Mouse (Mus musculus): ENCODE data around the gene Wdr63. TPM values are rescaled to one million over a fixed set of nuclear protein-coding genes. Genes with fewer than 3 reads are reported as not detected.

Gene Wdr63
- total RNA-seq, 2 experiments from 2014 or later = 0.74 to 0.82 TPM

DNA sequence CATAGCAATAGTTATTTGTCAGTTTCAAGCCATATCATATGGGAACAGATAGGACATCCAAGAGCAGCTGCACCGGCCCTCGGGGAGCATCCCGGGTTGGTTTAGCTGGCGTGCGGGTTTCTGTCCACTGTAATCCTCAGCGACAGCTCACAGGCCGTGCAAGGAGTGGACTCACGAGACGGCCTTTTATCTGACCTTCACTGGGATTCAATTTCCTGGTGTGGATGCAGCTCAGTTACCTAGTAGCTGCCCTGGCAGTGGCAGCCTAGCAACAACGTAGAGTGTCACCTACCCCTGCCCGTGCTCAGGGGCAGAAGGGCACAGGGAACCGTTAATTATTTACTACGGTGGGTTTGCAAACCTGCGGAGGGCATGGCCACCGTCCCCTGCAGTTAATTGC lies 70.0 kb downstream of the Wdr63 start:
- DNase-seq (ENCODE audit: low spot score in 2 of 2) = no peak
- Histone ChIP-seq H3K27ac (no peak overlapping the region), H3K4me3 (no peak overlapping the region)
- no peak for TF ChIP-seq CTCF (conservative IDR thresholded peaks at IDR 0.05)

DNA sequence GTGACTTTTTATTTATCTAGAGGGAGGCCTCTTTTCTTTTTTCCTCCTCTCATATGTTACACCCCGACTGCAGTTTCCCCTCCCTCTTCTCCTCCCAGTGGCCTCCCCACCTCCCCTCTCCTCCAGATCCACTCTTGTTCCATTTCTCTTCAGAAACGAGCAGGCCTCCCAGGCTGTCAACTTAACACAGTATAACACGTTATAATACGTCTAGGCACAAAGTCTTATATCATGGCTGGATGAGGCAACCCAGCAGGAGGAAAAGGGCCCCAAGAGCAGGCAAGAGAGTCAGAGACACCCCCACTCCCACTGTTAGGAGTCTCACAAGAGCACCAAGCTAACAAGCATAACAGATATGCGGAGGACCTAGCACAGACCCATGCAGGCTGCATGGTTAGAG lies 75.0 kb downstream of the Wdr63 start:
- DNase-seq (ENCODE audit: low spot score in 2 of 2) = no peak
- H3K27ac ChIP-seq = no peak overlapping the region
- H3K4me3 ChIP-seq = no peak overlapping the region
- no peak for TF ChIP-seq CTCF (conservative IDR thresholded peaks at IDR 0.05)

DNA sequence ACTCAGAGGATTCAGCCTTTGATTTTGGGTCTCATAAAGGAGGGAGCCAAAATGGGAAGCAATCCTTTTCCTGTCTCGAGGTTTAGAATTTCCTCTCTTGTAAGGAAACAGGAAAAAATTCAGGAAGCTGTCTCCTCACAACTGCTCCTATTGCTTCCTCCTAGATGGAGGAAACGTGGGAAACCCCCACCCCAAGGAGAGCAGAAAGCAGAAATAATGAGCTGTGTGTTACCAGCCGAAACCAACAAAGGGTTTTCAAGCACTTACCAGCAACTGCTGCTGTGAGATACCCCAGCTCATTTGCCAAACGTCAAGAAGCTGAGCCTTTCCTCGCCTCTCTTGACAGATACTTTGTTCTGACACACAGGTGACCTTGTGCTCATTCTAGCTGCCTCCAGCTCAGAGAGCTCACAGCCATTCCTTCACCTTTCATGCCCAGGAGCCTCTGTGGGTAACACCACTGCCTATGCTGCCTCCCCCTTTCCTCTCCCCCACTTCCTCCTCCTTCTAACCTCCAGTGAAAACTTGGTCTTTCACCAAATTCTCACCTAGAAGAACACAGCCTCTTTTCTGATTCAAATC lies 77.6 kb downstream of the Wdr63 start:
- no peak overlapping the region for H3K27ac ChIP-seq
- no peak for TF ChIP-seq CTCF (conservative IDR thresholded peaks at IDR 0.05)
- H3K4me3 ChIP-seq = no peak overlapping the region
- no peak for DNase-seq (ENCODE audit: low spot score in 2 of 2)

DNA sequence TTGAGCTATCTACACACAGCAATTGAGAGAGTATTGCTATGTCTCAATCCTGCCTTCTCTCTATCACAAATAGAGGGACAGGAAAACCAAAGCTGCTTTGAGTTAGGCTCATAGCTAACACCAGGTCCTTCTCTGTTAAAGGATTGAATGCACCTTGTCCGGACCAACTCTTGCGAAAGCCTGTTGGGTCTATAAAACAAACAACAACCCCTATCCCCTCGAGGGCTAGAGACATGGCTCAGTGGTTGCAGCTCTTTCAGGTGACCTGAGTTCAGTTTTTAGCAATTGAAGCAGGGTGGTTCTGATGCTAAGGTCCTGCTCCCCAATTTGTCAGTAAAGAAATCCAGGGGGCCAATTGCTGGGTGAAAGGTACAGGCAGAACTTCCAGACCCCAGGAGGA lies 78.7 kb downstream of the Wdr63 start:
- no peak overlapping the region for H3K27ac ChIP-seq
- no peak for DNase-seq (ENCODE audit: low spot score in 2 of 2)
- no peak overlapping the region for H3K4me3 ChIP-seq
- no peak for TF ChIP-seq CTCF (conservative IDR thresholded peaks at IDR 0.05)

DNA sequence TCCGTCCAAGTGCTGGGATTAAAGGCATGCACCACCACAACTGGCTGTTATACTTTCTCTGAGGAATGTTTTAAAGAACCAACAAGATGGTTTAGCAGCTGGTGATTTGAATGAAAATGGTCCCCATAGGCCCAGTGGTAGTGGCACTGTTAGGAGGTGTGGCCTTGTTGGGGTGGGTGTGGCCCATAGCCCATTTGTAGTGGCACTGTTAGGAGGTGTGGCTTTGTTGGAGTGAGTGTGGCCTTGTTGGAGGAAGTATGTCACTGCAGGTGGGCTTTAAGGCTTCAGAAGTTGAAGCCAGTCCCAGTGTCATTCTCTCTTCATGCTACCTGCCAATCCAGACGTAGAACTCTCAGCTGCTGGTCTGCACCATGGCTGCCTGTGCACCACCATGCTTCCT lies 79.5 kb downstream of the Wdr63 start:
- TF ChIP-seq CTCF (conservative IDR thresholded peaks at IDR 0.05) = no peak
- DNase-seq (ENCODE audit: low spot score in 2 of 2) = no peak
- H3K4me3 ChIP-seq = no peak overlapping the region
- no peak overlapping the region for H3K27ac ChIP-seq

DNA sequence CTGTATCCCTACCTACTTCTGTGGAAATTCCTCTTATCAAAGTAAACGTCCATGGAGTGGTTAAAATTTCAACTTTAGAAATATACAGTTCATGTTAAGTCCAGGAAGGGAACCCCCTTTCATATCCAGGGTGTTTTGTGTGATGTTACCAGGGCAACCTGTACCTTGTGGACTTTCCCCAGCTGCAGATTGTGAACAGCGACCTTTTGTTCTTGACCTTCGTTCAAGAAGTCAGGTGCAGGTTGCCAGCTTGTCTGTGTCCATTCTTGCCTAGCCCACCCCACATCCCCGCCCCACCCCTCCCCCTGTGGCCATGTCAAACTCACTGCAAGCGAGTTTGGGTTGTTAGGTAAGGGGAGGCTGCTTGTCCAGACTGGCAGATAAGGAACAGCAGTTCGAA lies 80.8 kb downstream of the Wdr63 start:
- no peak for DNase-seq (ENCODE audit: low spot score in 2 of 2)
- no peak for TF ChIP-seq CTCF (conservative IDR thresholded peaks at IDR 0.05)
- Histone ChIP-seq H3K27ac (no peak overlapping the region), H3K4me3 (no peak overlapping the region)

DNA sequence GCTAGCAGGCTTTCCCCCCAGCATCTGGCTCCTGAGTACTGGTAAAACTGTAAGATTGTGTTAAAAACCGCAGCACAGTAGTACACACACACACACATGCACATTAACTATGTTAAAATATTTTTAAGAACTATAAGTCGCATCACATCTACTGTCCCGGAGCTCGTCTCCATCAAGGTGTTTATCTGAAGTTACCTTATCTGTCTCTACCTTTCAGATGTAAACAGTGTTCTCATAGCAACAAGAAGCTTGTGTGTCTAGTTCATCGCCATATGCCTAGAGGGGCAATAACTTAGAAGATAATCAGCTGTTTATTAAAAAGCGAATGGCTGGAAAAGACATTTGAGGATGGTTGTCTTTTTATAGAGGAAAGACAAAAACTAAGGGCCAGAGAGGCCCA lies 82.4 kb downstream of the Wdr63 start:
- Histone ChIP-seq H3K4me3 (no peak overlapping the region), H3K27ac (no peak overlapping the region)
- no peak for DNase-seq (ENCODE audit: low spot score in 2 of 2)
- TF ChIP-seq CTCF (conservative IDR thresholded peaks at IDR 0.05) = no peak

DNA sequence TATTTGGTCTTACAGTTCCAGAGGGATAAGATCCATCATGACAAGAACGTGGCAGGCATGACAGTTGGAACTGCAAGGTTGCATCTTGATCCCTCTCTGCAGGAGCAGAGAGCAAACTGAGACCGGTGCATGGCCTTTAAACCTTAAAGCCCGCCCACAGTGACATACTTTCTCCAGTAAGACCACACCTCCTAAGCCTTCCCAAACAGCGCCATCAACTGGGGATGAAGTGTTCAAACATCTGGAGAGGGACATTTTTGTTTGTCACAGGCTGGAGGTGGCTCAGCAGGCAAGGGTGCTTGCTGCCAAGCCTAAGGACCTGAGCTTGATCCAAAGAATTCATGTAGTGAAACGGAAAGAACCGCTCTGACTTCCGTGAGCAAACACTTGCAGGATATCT lies 83.2 kb downstream of the Wdr63 start:
- DNase-seq (ENCODE audit: low spot score in 2 of 2) = no peak
- TF ChIP-seq CTCF (conservative IDR thresholded peaks at IDR 0.05) = no peak
- H3K27ac ChIP-seq = no peak overlapping the region
- H3K4me3 ChIP-seq = no peak overlapping the region

DNA sequence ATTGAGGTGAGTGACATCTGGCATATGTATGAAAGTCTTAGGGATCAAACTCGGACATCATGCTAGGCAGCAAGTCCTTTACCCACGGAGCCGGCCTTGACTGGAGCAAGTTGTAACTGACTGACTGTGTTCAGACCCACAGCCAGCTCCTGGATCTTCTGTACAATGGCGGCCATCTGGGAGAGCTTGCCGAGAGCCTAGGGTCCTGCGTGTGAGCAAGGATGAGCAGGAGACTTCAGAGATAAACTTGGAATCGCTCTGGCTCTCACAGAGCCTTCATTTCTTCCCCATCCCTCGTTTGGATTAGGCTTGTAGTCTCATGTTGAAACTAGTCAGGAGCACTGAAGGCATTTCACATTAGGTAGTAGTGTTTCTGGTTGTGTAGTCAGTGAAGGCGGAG lies 85.7 kb downstream of the Wdr63 start:
- no peak for TF ChIP-seq CTCF (conservative IDR thresholded peaks at IDR 0.05)
- Histone ChIP-seq H3K27ac (no peak overlapping the region), H3K4me3 (no peak overlapping the region)
- DNase-seq (ENCODE audit: low spot score in 2 of 2) = no peak

DNA sequence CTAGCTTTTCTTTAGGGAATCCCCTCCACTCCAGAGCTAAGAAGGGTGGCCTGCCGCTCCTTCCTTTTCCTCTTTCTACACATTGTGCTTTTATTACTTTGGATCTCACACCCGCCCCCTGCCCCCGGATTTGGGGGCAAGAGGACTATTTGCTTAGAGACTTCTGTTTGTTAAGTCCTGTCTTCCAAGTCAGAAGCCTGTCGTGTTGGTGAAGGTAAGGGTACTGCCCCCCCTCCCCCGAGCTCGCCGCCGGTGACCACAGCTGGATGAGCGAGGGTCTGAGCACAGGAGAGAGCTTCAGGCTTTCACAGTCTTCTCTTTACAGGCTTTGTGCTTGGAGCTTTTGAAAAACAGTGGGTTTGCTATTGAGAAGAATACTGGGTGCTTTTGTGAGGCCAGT lies 90.4 kb downstream of the Wdr63 start:
- no peak for DNase-seq (ENCODE audit: low spot score in 2 of 2)
- no peak overlapping the region for H3K27ac ChIP-seq
- H3K4me3 ChIP-seq = no peak overlapping the region
- TF ChIP-seq CTCF (conservative IDR thresholded peaks at IDR 0.05) = no peak

DNA sequence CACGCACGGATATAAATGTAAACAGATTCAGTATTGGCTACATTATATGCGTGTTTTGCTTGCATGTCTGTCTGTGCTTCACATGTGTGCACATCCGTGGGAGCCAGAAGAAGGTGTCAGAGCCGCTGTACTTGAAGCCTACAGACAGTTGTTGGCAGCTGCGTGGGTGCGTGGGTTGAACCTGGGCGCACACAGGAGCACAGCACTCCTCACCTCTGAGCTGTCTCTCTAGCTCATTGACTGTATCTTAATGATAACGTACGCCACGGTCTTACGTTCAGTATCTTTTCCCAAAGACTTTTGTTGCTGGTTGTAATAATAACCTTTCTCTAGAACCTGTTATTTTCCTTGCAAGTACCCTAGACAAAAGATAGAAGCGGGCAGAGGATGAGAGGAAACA lies 91.0 kb downstream of the Wdr63 start:
- Histone ChIP-seq H3K27ac (no peak overlapping the region), H3K4me3 (no peak overlapping the region)
- DNase-seq (ENCODE audit: low spot score in 2 of 2) = no peak
- no peak for TF ChIP-seq CTCF (conservative IDR thresholded peaks at IDR 0.05)

DNA sequence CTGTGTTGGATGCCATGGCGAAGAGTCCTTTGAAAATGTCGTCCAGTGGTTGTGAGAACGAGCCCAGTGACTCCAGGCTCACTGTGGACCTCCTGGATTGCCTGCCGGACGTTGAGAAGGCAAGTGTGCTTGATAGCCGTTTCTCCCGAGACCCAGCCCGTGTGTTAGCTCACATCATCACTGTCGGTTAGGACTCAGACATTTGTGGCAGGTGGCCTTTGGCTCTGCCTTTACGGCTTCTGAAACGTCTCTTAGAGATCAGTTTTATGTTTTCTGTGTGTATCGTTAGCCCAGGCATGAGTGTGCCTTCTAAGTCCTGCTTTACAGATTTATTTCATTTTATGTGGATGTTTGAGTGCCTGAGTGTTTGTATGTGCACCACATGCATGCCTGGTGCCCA lies 93.6 kb downstream of the Wdr63 start:
- TF ChIP-seq CTCF (conservative IDR thresholded peaks at IDR 0.05) = no peak
- H3K4me3 ChIP-seq = no peak overlapping the region
- DNase-seq (ENCODE audit: low spot score in 2 of 2) = no peak
- no peak overlapping the region for H3K27ac ChIP-seq

DNA sequence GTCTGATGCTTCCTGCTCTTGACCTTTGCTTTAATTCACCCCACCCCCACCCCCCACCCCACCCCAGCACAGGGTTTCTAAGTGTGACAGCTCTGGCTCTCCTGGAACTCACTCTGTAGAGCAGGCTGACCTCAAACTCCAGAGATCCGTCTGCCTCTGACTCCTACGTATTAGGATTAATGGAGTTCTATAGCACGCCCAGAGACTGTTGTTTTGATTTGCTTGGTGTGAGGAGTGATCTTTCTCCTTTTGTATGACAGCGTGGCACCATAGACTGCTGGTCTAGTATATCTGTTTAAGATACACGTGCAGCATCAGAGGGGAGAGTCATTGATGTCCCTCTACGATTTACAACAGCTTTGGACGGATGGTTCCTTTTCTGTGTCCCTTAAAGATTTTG lies 94.4 kb downstream of the Wdr63 start:
- TF ChIP-seq CTCF (conservative IDR thresholded peaks at IDR 0.05) = no peak
- no peak overlapping the region for H3K27ac ChIP-seq
- no peak for DNase-seq (ENCODE audit: low spot score in 2 of 2)
- H3K4me3 ChIP-seq = no peak overlapping the region

DNA sequence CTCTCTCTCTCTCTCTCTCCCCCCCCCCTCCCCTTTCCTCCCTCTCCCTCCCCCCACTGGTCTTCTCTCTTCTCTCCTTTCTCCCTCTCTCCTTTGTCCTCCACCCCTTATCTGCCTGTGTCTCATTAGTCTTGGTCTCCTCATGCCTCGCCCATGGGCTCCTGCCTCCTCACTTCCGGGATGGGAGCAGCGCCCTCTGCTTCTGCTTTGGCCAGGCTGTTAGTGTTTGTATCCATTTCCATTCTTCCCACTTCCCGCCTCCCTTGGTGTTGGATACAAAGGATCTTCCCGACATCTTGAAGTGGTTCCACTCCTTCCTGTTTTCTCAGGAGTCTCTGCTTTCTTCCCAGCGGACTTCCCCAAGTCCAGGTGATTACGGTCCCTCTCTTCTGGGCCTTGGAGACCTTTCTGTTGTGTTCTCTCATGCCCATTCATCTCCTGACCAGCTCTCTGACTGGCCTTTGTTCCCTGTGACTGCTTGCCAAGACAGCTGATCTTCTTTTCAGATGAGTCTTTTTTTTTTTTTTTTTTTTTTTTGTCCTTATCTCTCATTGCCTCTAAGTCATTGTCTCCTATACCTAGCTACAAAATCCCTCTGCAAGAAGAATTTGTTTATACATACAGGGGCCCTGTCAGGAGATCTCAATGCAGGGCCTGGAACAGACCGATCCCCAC lies 96.2 kb downstream of the Wdr63 start:
- no peak for DNase-seq (ENCODE audit: low spot score in 2 of 2)
- H3K4me3 ChIP-seq = no peak overlapping the region
- TF ChIP-seq CTCF (conservative IDR thresholded peaks at IDR 0.05) = no peak

More for the DNA sequence above, 96.2 kb downstream of the Wdr63 start:
- no peak overlapping the region for H3K27ac ChIP-seq

All from layer of hippocampus, adult 2 months (tissue).